Mouse (Mus musculus) CH12.LX (cell line): ENCODE results near the gene Pip5k1c. TPM values are rescaled to one million over a fixed set of nuclear protein-coding genes. Genes with fewer than 3 reads are reported as not detected.

ENCODE experiments used
- DNase-seq: peaks from one replicate; pipeline ENCODE4 v3.0.0-alpha.2; 2013; ENCODE audit errors: extremely low read depth
- H3K27ac ChIP-seq: 2 replicates; pipeline ENCODE4 v1.5.1; 2012; ENCODE audit warnings: low read depth, mild to moderate bottlenecking, control low read depth, moderate library complexity; ENCODE audit not compliant: insufficient read depth
- H3K27me3 ChIP-seq: replicated peaks from 2 replicates; pipeline ENCODE3; 2012; ENCODE audit warnings: inconsistent platforms
- H3K36me3 ChIP-seq, 2 experiments: replicated peaks in 1 of 2; 2 replicates each; pipeline versions ENCODE3 to v1.6.1; 2012; ENCODE audit warnings: inconsistent platforms in 1 of 2, low read length in 1 of 2, mild to moderate bottlenecking in 1 of 2, mixed read lengths in 1 of 2, moderate library complexity in 1 of 2; ENCODE audit not compliant: control insufficient read depth in 1 of 2, insufficient read depth in 1 of 2
- H3K4me1 ChIP-seq, 2 experiments: 2 replicates each; pipeline ENCODE4 v1.6.1; 2012; ENCODE audit warnings: inconsistent platforms in 1 of 2, moderate library complexity in 1 of 2; ENCODE audit not compliant: insufficient read depth in 2 of 2, control insufficient read depth in 1 of 2
- H3K4me2 ChIP-seq: 2 replicates; pipeline ENCODE4 v1.6.1; 2012; ENCODE audit warnings: low read depth, mild to moderate bottlenecking, control low read depth; ENCODE audit not compliant: poor library complexity, insufficient read depth, severe bottlenecking
- H3K4me3 ChIP-seq, 3 experiments: fragments of 150-350 bp in 1 of 3; sonication (generic) in 1 of 3; replicated peaks in 1 of 3; 2 replicates each; pipeline versions ENCODE3 to v1.5.1; 2011 to 2012; ENCODE audit warnings: low read depth in 2 of 3, low read length in 2 of 3, mild to moderate bottlenecking in 2 of 3, moderate library complexity in 2 of 3, control low read depth in 1 of 3, improper control_type of control experiment in 1 of 3, inconsistent platforms in 1 of 3, mixed read lengths in 1 of 3; ENCODE audit not compliant: poor library complexity in 1 of 3
- H3K79me2 ChIP-seq: replicated peaks from 2 replicates; pipeline ENCODE4 v1.6.1; 2012; ENCODE audit warnings: mild to moderate bottlenecking, moderate library complexity; ENCODE audit not compliant: control insufficient read depth, poor library complexity, insufficient read depth, severe bottlenecking; ENCODE audit errors: extremely low read depth
- H3K9ac ChIP-seq: 2 replicates; pipeline ENCODE4 v1.6.1; 2012; ENCODE audit warnings: low read depth, mild to moderate bottlenecking, control low read depth, moderate library complexity; ENCODE audit not compliant: insufficient read depth
- H3K9me3 ChIP-seq: replicated peaks from 2 replicates; pipeline ENCODE3; 2012; ENCODE audit warnings: low read length, inconsistent platforms, mixed read lengths
- BHLHE40 ChIP-seq: IDR thresholded peaks from 2 replicates; pipeline ENCODE4 v1.6.1; 2011; ENCODE audit warnings: mild to moderate bottlenecking, low read depth, low read length, improper control_type of control experiment
- CHD1 ChIP-seq: IDR thresholded peaks from 2 replicates; pipeline ENCODE4 v1.6.1; 2012; ENCODE audit warnings: low read depth, low read length, improper control_type of control experiment, inconsistent platforms
- CHD2 ChIP-seq: IDR thresholded peaks from 2 replicates; pipeline ENCODE4 v1.6.1; 2011; ENCODE audit warnings: low read length, improper control_type of control experiment
- CTCF ChIP-seq, 2 experiments: IDR thresholded peaks in 1 of 2; conservative IDR thresholded peaks in 1 of 2; 2 replicates each; pipeline ENCODE4 v1.5.1; 2011 to 2012; ENCODE audit warnings: low read depth in 2 of 2, low read length in 2 of 2, improper control_type of control experiment in 1 of 2, inconsistent platforms in 1 of 2, mild to moderate bottlenecking in 1 of 2, moderate library complexity in 1 of 2
- E2F4 ChIP-seq: IDR thresholded peaks from 2 replicates; pipeline ENCODE4 v1.6.1; 2011; ENCODE audit warnings: low read depth, low read length, improper control_type of control experiment; ENCODE audit not compliant: insufficient replicate concordance
- ELF1 ChIP-seq: IDR thresholded peaks from 2 replicates; pipeline ENCODE4 v1.6.1; 2014; ENCODE audit warnings: low read depth, mild to moderate bottlenecking, inconsistent platforms, low read length, improper control_type of control experiment
- ETS1 ChIP-seq: conservative IDR thresholded peaks from 2 replicates; pipeline ENCODE4 v1.6.1; 2012; ENCODE audit warnings: low read depth, mild to moderate bottlenecking, inconsistent platforms, low read length, improper control_type of control experiment, moderate library complexity
- GABPA ChIP-seq: IDR thresholded peaks from 2 replicates; pipeline ENCODE4 v1.6.1; 2012; ENCODE audit warnings: low read depth, low read length, improper control_type of control experiment, inconsistent platforms; ENCODE audit not compliant: insufficient replicate concordance
- HCFC1 ChIP-seq: IDR thresholded peaks from 2 replicates; pipeline ENCODE4 v1.6.1; 2012; ENCODE audit warnings: low read depth, mild to moderate bottlenecking, inconsistent platforms, low read length, improper control_type of control experiment
- JUN ChIP-seq: IDR thresholded peaks from 2 replicates; pipeline ENCODE4 v1.6.1; 2011; ENCODE audit warnings: low read depth, mild to moderate bottlenecking, low read length, improper control_type of control experiment, moderate library complexity; ENCODE audit not compliant: insufficient read depth
- JUND ChIP-seq: conservative IDR thresholded peaks from 2 replicates; pipeline ENCODE4 v1.6.1; 2011; ENCODE audit warnings: low read depth, low read length, improper control_type of control experiment
- KAT2A ChIP-seq: IDR thresholded peaks from 2 replicates; pipeline ENCODE4 v1.6.1; 2012; ENCODE audit warnings: low read length, improper control_type of control experiment, inconsistent platforms; ENCODE audit not compliant: insufficient replicate concordance
- MAZ ChIP-seq: IDR thresholded peaks from 2 replicates; pipeline ENCODE4 v1.6.1; 2012; ENCODE audit warnings: low read depth, mild to moderate bottlenecking, inconsistent platforms, low read length, improper control_type of control experiment, moderate library complexity
- MEF2A ChIP-seq: IDR thresholded peaks from 2 replicates; pipeline ENCODE4 v1.6.1; 2014; ENCODE audit warnings: low read depth, mild to moderate bottlenecking, inconsistent platforms, low read length, improper control_type of control experiment, borderline replicate concordance
- MXI1 ChIP-seq: IDR thresholded peaks from 2 replicates; pipeline ENCODE4 v1.6.1; 2011; ENCODE audit warnings: mild to moderate bottlenecking, low read depth, low read length, improper control_type of control experiment
- MYC ChIP-seq: IDR thresholded peaks from 2 replicates; pipeline ENCODE4 v1.6.1; 2011; ENCODE audit warnings: low read depth, mild to moderate bottlenecking, improper control_type of control experiment, low read length
- NELFE ChIP-seq: IDR thresholded peaks from 2 replicates; pipeline ENCODE4 v1.6.1; 2011; ENCODE audit warnings: low read depth, low read length, improper control_type of control experiment
- NRF1 ChIP-seq: IDR thresholded peaks from 2 replicates; pipeline ENCODE4 v1.6.1; 2014; ENCODE audit warnings: low read depth, mild to moderate bottlenecking, inconsistent platforms, low read length, improper control_type of control experiment, moderate library complexity
- PAX5 ChIP-seq: IDR thresholded peaks from 2 replicates; pipeline ENCODE4 v1.6.1; 2012; ENCODE audit warnings: low read length, inconsistent platforms, mixed read lengths
- POLR2A ChIP-seq: IDR thresholded peaks from 2 replicates; pipeline ENCODE4 v1.6.1; 2011; ENCODE audit warnings: low read depth, mild to moderate bottlenecking, improper control_type of control experiment, low read length
- POLR2AphosphoS2 ChIP-seq: IDR thresholded peaks from 2 replicates; pipeline ENCODE4 v1.6.1; 2011; ENCODE audit warnings: low read depth, low read length, improper control_type of control experiment
- RAD21 ChIP-seq: IDR thresholded peaks from 2 replicates; pipeline ENCODE4 v1.6.1; 2011; ENCODE audit warnings: low read depth, mild to moderate bottlenecking, low read length, improper control_type of control experiment, moderate library complexity
- RCOR1 ChIP-seq: conservative IDR thresholded peaks from 2 replicates; pipeline ENCODE4 v1.6.1; 2012; ENCODE audit warnings: low read depth, mild to moderate bottlenecking, inconsistent platforms, low read length, improper control_type of control experiment
- SIN3A ChIP-seq: IDR thresholded peaks from 2 replicates; pipeline ENCODE4 v1.6.1; 2012; ENCODE audit warnings: low read length, improper control_type of control experiment, inconsistent platforms
- SMC3 ChIP-seq: IDR thresholded peaks from 2 replicates; pipeline ENCODE4 v1.6.1; 2011; ENCODE audit warnings: low read depth, low read length, improper control_type of control experiment
- TBP ChIP-seq: conservative IDR thresholded peaks from 2 replicates; pipeline ENCODE4 v1.6.1; 2011; ENCODE audit warnings: low read depth, low read length, improper control_type of control experiment
- TCF12 ChIP-seq: IDR thresholded peaks from 2 replicates; pipeline ENCODE4 v1.6.1; 2014; ENCODE audit warnings: low read depth, mild to moderate bottlenecking, inconsistent platforms, low read length, improper control_type of control experiment
- UBTF ChIP-seq: IDR thresholded peaks from 2 replicates; pipeline ENCODE4 v1.6.1; 2012; ENCODE audit warnings: low read depth, mild to moderate bottlenecking, inconsistent platforms, low read length, improper control_type of control experiment, moderate library complexity
- USF1 ChIP-seq: IDR thresholded peaks from 2 replicates; pipeline ENCODE4 v1.6.1; 2014; ENCODE audit warnings: low read depth, mild to moderate bottlenecking, inconsistent platforms, low read length, improper control_type of control experiment
- USF2 ChIP-seq: conservative IDR thresholded peaks from 2 replicates; pipeline ENCODE4 v1.6.1; 2011; ENCODE audit warnings: low read depth, low read length, improper control_type of control experiment
- ZKSCAN1 ChIP-seq: IDR thresholded peaks from 2 replicates; pipeline ENCODE4 v1.6.1; 2012; ENCODE audit warnings: low read depth, inconsistent platforms, low read length, improper control_type of control experiment, borderline replicate concordance
- ZMIZ1 ChIP-seq: IDR thresholded peaks from 2 replicates; pipeline ENCODE4 v1.6.1; 2012; ENCODE audit warnings: low read depth, mild to moderate bottlenecking, inconsistent platforms, low read length, improper control_type of control experiment
- ZNF384 ChIP-seq: IDR thresholded peaks from 2 replicates; pipeline ENCODE4 v1.6.1; 2012; ENCODE audit warnings: low read depth, low read length, improper control_type of control experiment, inconsistent platforms
- dilution Hi-C: fragments of 300-500 bp; cut with MboI; formaldehyde crosslinking; loops from 2 replicates; pipeline ENCODE4 v1.14.3; 2020; ENCODE audit warnings: low sequenced_read_pairs; ENCODE audit not compliant: extremely low pct_unique_long_range_greater_than_20kb, extremely low pct_ligation_motif_present
- in situ Hi-C: fragments of 300-500 bp; cut with MboI; formaldehyde crosslinking; loops from 3 replicates; pipeline ENCODE4 v1.14.3; 2019; ENCODE audit warnings: low sequenced_read_pairs, low pct_ligation_motif_present, low pct_unique_long_range_greater_than_20kb, mixed read lengths
- polyA plus RNA-seq: library from polyadenylated mRNA; unstranded; fragments of >175 nt; gene quantifications from 2 replicates; pipeline ENCODE4 v1.2.1, GENCODE M21; 2012; ENCODE audit warnings: low read depth; ENCODE audit not compliant: insufficient read length
- total RNA-seq, 2 experiments: library from RNA; depleted of rRNA; stranded (reverse); fragments of 300-350 nt in 1 of 2; fragments of >200 nt in 1 of 2; gene quantifications; 2 replicates each; pipeline ENCODE4 v1.2.3; 2012 to 2014

Gene Pip5k1c
- total and polyA plus RNA-seq, 3 experiments = 11.4 to 51.4 (median 12.6) TPM

DNA sequence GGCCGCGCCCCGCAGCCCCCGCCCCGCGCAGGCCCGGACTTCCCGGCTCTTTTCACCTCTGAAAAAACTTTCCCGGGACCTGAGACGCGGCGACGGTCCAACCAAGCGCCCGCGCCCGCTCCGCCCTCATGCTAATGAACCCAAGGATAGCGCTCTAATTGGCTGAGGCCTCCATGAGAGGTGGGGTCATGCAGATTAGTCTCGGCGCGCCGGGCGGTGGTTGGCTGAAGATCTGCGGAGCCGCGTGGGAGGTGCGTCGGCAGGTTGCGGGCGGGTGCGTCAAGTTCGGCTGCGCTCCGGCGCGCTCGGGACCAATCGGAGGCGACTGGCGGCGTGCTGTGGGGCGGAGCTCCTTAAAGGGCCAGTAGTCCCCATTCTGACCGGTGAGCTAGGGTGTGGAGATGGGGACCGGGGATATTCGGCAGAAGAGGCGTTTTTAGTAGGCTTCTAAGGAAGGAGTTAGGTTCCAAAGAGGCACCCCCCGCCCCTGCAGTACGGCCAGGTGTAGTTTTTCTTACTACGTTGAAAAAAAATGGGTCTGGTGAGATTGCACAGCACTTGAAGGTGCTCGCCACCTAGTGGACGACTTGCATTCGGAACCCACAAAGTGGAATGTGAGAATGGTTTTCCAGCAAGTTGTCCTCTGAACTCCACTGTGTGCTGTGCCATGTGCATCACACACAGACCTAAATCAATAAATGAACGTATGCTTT, 57.7 kb downstream of the Pip5k1c start, which contains the start of gene Hmg20b (continued):
- peak; percentile 56; the same call in 1 of the 2 replicates for TF ChIP-seq ZMIZ1
- peak; percentile 70 for TF ChIP-seq NRF1
- TF ChIP-seq POLR2A = peak; percentile 65
- no peak for TF ChIP-seq MYC
- no peak for TF ChIP-seq UBTF
- peak; percentile 81; the same call in 1 of the 2 replicates for TF ChIP-seq CHD2
- TF ChIP-seq CTCF (conservative IDR thresholded peaks at IDR 0.05 in 1 of 2, IDR thresholded peaks at IDR 0.05 in 1 of 2; ENCODE audit: low read depth in 2 of 2, low read length in 2 of 2) = peak; percentile 80 to 81
- no peak for TF ChIP-seq USF2
- peak; percentile 53; the same call in 1 of the 2 replicates for TF ChIP-seq MEF2A
- TF ChIP-seq TBP = peak; percentile 84; the same call in 1 of the 2 replicates
- TF ChIP-seq SIN3A = peak; percentile 62
- peak; percentile 49; the same call in 1 of the 2 replicates for TF ChIP-seq MAZ
- TF ChIP-seq POLR2AphosphoS2 = no peak
- no peak for TF ChIP-seq ZKSCAN1
- no peak for TF ChIP-seq MXI1
- TF ChIP-seq SMC3 = peak; percentile 51
- no peak for TF ChIP-seq E2F4
- TF ChIP-seq ETS1 = no peak
- peak; percentile 81 for TF ChIP-seq ZNF384

DNA sequence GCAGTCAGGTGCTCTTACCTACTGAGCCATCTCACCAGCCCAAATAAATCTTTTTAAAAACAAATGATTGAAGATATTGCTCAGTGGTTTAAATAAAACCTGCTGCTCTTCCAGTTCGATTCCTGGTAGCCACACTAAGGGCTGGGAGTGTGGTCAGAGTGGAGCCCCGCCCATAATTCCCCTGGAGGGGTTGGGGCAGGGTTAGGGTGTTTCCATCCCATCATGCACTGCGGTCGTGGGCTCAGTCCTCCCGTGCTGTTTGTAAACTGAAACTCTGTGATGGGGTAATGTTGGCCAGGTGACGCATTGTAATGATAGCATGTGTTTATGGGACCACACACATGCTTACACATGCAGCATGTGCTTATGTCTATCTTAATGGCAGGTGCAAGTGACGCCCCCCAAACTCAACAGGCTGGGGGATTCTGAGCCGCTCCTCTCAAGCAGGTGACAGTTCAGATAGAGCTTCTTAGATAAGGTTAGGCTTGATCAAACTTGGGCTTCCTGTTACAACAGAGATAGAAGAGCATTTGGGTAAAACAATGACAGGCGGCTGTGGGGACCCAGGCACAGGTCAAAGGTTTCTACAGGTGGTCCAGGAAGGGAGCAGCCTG, 59.0 kb downstream of the Pip5k1c start:
- Histone ChIP-seq H3K4me1 (peaks cover 13 to 49% of the 10 kb centered on the region in 2 experiments), H3K79me2 (no peaks in the 10 kb centered on the region), H3K27ac (no peak overlapping the region), H3K9ac (peak overlapping the region; percentile 2; the same call in 1 of the 2 replicates), H3K4me3 (peak overlapping the region in 2 of 3 experiments; percentile 15 to 32), H3K9me3 (no peaks in the 10 kb centered on the region), H3K27me3 (no peaks in the 10 kb centered on the region), H3K4me2 (peak overlapping the region; percentile 54), H3K36me3 (peaks cover 16 to 21% of the 10 kb centered on the region in 2 experiments)
- DNase-seq = peak; percentile 75
- in situ Hi-C loops (loop anchor here (10.0 kb wide), 1 partner anchor 157 kb away; no protein-coding TSS in a partner anchor), dilution Hi-C loops (no loop called here)
- TF ChIP-seq ELF1 (no peak), CHD2 (no peak), NELFE (peak; percentile 40; the same call in 1 of the 2 replicates), ZMIZ1 (no peak), PAX5 (no peak), GABPA (no peak), RAD21 (no peak), BHLHE40 (peak; percentile 71), USF2 (no peak), SMC3 (no peak), UBTF (no peak), POLR2AphosphoS2 (no peak; the same call in 1 of the 2 replicates), KAT2A (no peak), E2F4 (no peak), HCFC1 (peak; percentile 28; the same call in 1 of the 2 replicates), CHD1 (no peak), RCOR1 (no peak), ZKSCAN1 (0 out of 2 replicates have a peak, but pooled peaks have one; percentile 34), ZNF384 (no peak), TCF12 (0 out of 2 replicates have a peak, but pooled peaks have one; percentile 41), JUND (no peak), USF1 (no peak), POLR2A (peak; percentile 56), SIN3A (peak; percentile 62), MEF2A (0 out of 2 replicates have a peak, but pooled peaks have one; percentile 28), JUN (no peak)
